Mouse (Mus musculus) embryonic facial prominence, embryonic 11.5 days (tissue): ENCODE measurements around the gene Gli1. TPM values are rescaled to one million over a fixed set of nuclear protein-coding genes. Genes with fewer than 3 reads are reported as not detected.

Source experiments
- ATAC-seq: fragments of 200-750 bp; cut with Nextera tagmentation; replicated peaks from 2 replicates; pipeline ENCODE4 v1.8.0; 2017; ENCODE audit warnings: low read depth; ENCODE audit not compliant: insufficient number of reproducible peaks, low FRiP score, low TSS enrichment
- DNase-seq: peaks from one replicate; pipeline ENCODE4 v3.0.0-alpha.2; 2015; ENCODE audit warnings: low spot score
- H3K27ac ChIP-seq: fragments of 300-500 bp; sonication (generic); replicated peaks from 2 replicates; pipeline ENCODE4 v1.5.1; 2014; ENCODE audit warnings: mild to moderate bottlenecking, low read depth, low read length, control low read depth
- H3K27me3 ChIP-seq: fragments of 300-500 bp; sonication (generic); 2 replicates; pipeline ENCODE4 v1.6.1; 2014; ENCODE audit warnings: mild to moderate bottlenecking, low read length, moderate library complexity, mixed read lengths; ENCODE audit not compliant: control insufficient read depth, insufficient read depth
- H3K36me3 ChIP-seq: fragments of 300-500 bp; sonication (generic); replicated peaks from 2 replicates; pipeline ENCODE4 v1.6.1; 2014; ENCODE audit warnings: low read depth, mild to moderate bottlenecking, low read length, moderate library complexity, mixed read lengths; ENCODE audit not compliant: control insufficient read depth, insufficient read depth
- H3K4me1 ChIP-seq: fragments of 300-500 bp; sonication (generic); 2 replicates; pipeline ENCODE4 v1.6.1; 2014; ENCODE audit warnings: low read length, mixed read lengths; ENCODE audit not compliant: control insufficient read depth, insufficient read depth
- H3K4me2 ChIP-seq: fragments of 300-500 bp; sonication (generic); 2 replicates; pipeline ENCODE4 v1.6.1; 2014; ENCODE audit warnings: low read depth, mild to moderate bottlenecking, control low read depth, low read length, moderate library complexity
- H3K4me3 ChIP-seq: fragments of 300-500 bp; sonication (generic); 2 replicates; pipeline ENCODE4 v1.5.1; 2014; ENCODE audit warnings: low read depth, low read length, control low read depth
- H3K9ac ChIP-seq: fragments of 300-500 bp; sonication (generic); replicated peaks from 2 replicates; pipeline ENCODE4 v1.6.1; 2014; ENCODE audit warnings: mild to moderate bottlenecking, control low read depth, low read length
- H3K9me3 ChIP-seq: fragments of 300-500 bp; sonication (generic); replicated peaks from 2 replicates; pipeline ENCODE4 v1.6.1; 2016; ENCODE audit warnings: mild to moderate bottlenecking, low read length, inconsistent platforms, mixed read lengths; ENCODE audit not compliant: control insufficient read depth
- WGBS: fragments of 180-500 bp; shearing (Covaris S2); extraction: QIAGEN DNeasy Blood & Tissue Kit; methylation state at CpG from one replicate; pipeline ENCODE4 v1.1.7; 2014; 5-methylcytosine and 5-hydroxymethylcytosine counted together
- polyA plus RNA-seq: library from polyadenylated mRNA; unstranded; fragments of >200 nt; fragmentation: Nextera tagmentation; extraction: Ambion mirVana; gene quantifications from 2 replicates; pipeline ENCODE4 v1.2.1, GENCODE M21; 2014

Gli1 gene
- polyA plus RNA-seq, 1 experiment from 2014 or later, result 7.1 TPM

- H3K4me1 ChIP-seq, result peaks cover 3% of the 10 kb centered on the region
- H3K9ac ChIP-seq, result peak overlapping the region; percentile 72
- peak; percentile 67 for DNase-seq
- H3K27me3 ChIP-seq, result no peaks in the 10 kb centered on the region
- ATAC-seq, result no peak
- H3K9me3 ChIP-seq, result no peaks in the 10 kb centered on the region
- H3K36me3 ChIP-seq, result no peaks in the 10 kb centered on the region; the same call in 1 of the 2 replicates
- peak overlapping the region; percentile 57 for H3K4me3 ChIP-seq
- peak overlapping the region; percentile 89 for H3K27ac ChIP-seq
- 0% methylated on average over 9 of the region's 11 CpGs for WGBS
- H3K4me2 ChIP-seq, result peak overlapping the region; percentile 90
These were observed 449 bp downstream of the Gli1 start for GRCm38 (mm10) chr10:127341360-127341690.

- Histone ChIP-seq H3K27ac (peak overlapping the region; percentile 89), H3K4me1 (peaks cover 3% of the 10 kb centered on the region), H3K4me3 (peak overlapping the region; percentile 57), H3K9ac (peak overlapping the region; percentile 72), H3K27me3 (no peaks in the 10 kb centered on the region), H3K9me3 (no peaks in the 10 kb centered on the region), H3K4me2 (peak overlapping the region; percentile 90), H3K36me3 (no peaks in the 10 kb centered on the region; the same call in 1 of the 2 replicates)
- ATAC-seq (no peak), DNase-seq (peak; percentile 75)
- under 1% methylated on average over 27 of the region's 27 CpGs for WGBS
These were observed 1.0 kb downstream of the Gli1 start for GRCm38 (mm10) chr10:127340577-127341359.

- H3K4me2 ChIP-seq, result peak overlapping the region; percentile 90
- 0 out of 2 replicates have a peak, but pooled peaks have one; percentile 5 for ATAC-seq
- H3K4me1 ChIP-seq, result peaks cover 3% of the 10 kb centered on the region
- no peaks in the 10 kb centered on the region; the same call in 1 of the 2 replicates for H3K36me3 ChIP-seq
- H3K4me3 ChIP-seq, result peak overlapping the region; percentile 57
- H3K9me3 ChIP-seq, result no peaks in the 10 kb centered on the region
- peak overlapping the region; percentile 89 for H3K27ac ChIP-seq
- WGBS, result under 1% methylated on average over 40 of the region's 42 CpGs
- no peaks in the 10 kb centered on the region for H3K27me3 ChIP-seq
- H3K9ac ChIP-seq, result peak overlapping the region; percentile 72
- DNase-seq, result peak; percentile 89
These were observed 1.8 kb downstream of the Gli1 start for GRCm38 (mm10) chr10:127339683-127340576.

GRCm38 (mm10) chr10:127338930-127339682 is 2.7 kb downstream of the Gli1 start:
- Histone ChIP-seq H3K4me2 (peak overlapping the region; percentile 90), H3K4me3 (peak overlapping the region; percentile 57), H3K9me3 (no peaks in the 10 kb centered on the region), H3K36me3 (no peaks in the 10 kb centered on the region; the same call in 1 of the 2 replicates), H3K9ac (peak overlapping the region; percentile 55), H3K4me1 (peaks cover 3% of the 10 kb centered on the region), H3K27me3 (no peaks in the 10 kb centered on the region), H3K27ac (peak overlapping the region; percentile 72; the same call in 1 of the 2 replicates)
- DNase-seq (peak; percentile 96), ATAC-seq (peak; percentile 54)
- under 1% methylated on average over 31 of the region's 31 CpGs for WGBS

GRCm38 (mm10) chr10:127337536-127338099 is 4.2 kb downstream of the Gli1 start:
- DNase-seq, result no peak
- H3K4me2 ChIP-seq, result no peak overlapping the region
- H3K27me3 ChIP-seq, result no peaks in the 10 kb centered on the region
- H3K4me1 ChIP-seq, result peaks cover 3% of the 10 kb centered on the region
- WGBS, result 84% methylated on average over 6 of the region's 6 CpGs
- no peak overlapping the region for H3K9ac ChIP-seq
- H3K9me3 ChIP-seq, result no peaks in the 10 kb centered on the region
- H3K36me3 ChIP-seq, result no peaks in the 10 kb centered on the region; the same call in none of the 2 replicates
- no peak for ATAC-seq
- no peak overlapping the region for H3K27ac ChIP-seq
- no peak overlapping the region for H3K4me3 ChIP-seq

- no peak overlapping the region for H3K4me3 ChIP-seq
- H3K27ac ChIP-seq, result no peak overlapping the region
- no peaks in the 10 kb centered on the region for H3K27me3 ChIP-seq
- H3K4me1 ChIP-seq, result peaks cover 3% of the 10 kb centered on the region
- no peak overlapping the region for H3K9ac ChIP-seq
- H3K4me2 ChIP-seq, result no peak overlapping the region
- H3K9me3 ChIP-seq, result no peaks in the 10 kb centered on the region
- no peak for DNase-seq
- no peak for ATAC-seq
- 75% methylated on average over 5 of the region's 5 CpGs for WGBS
- no peaks in the 10 kb centered on the region; the same call in none of the 2 replicates for H3K36me3 ChIP-seq
These were observed 4.8 kb downstream of the Gli1 start for GRCm38 (mm10) chr10:127336952-127337351.

GRCm38 (mm10) chr10:127335271-127335670 is 6.5 kb downstream of the Gli1 start:
- ATAC-seq (no peak), DNase-seq (no peak)
- Histone ChIP-seq H3K36me3 (no peaks in the 10 kb centered on the region; the same call in none of the 2 replicates), H3K9me3 (no peaks in the 10 kb centered on the region), H3K27ac (no peak overlapping the region), H3K4me3 (no peak overlapping the region), H3K27me3 (no peaks in the 10 kb centered on the region), H3K4me1 (no peaks in the 10 kb centered on the region), H3K4me2 (no peak overlapping the region), H3K9ac (no peak overlapping the region)
- 71% methylated on average over 1 of the region's 1 CpGs for WGBS
